Mouse (Mus musculus): ENCODE measurements around the gene Olfr794.

Olfr794 gene

DNA sequence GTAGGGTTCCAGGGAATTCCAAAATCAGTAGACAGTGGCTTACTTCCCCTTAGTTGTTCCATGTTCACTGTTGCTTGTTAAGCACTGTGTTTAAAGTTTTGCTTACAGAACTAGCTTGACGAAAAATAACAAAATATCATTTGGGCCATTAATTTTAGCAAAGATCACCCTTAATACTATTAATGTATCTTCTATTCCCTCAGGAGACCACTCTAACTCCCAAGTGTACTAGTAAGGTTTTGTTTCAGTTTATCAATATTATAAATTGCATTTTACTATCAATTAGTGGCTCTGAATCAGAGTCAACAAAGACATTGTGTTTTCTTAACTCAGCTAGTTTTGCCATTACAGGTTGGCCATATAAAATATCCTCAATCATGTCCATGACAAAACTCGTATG, at the start of gene Olfr794:
Gene Olfr794, plus strand, starts transcription at position 301 of the 400 bp plus-strand sequence.
- DNase-seq (ENCODE audit: low read depth in 1 of 2, low spot score in 2 of 2), result no peak

DNA sequence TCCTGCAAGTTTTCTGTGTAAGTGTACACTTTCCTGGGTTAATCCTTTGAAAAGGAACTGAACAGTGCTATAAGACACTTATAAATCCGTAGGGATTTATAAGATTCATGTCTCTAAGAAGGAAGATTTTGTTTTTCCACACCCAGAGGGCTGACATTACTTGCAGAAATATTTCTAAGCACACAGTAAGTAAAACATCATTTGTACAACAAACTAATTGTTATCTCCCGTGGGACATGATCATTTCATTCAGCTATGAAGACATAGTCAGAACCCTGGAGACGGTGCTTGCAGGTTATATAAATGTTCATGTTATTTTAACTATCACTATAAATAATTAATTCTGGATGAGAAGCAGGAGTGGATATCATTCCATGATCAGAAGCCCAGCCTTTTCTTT, 46.0 kb upstream of the Olfr794 start, which contains the start of gene Olfr791:
Gene Olfr791, plus strand, starts transcription at position 301 of the 400 bp plus-strand sequence.
- no peak for DNase-seq (ENCODE audit: low read depth in 1 of 2, low spot score in 2 of 2)

DNA sequence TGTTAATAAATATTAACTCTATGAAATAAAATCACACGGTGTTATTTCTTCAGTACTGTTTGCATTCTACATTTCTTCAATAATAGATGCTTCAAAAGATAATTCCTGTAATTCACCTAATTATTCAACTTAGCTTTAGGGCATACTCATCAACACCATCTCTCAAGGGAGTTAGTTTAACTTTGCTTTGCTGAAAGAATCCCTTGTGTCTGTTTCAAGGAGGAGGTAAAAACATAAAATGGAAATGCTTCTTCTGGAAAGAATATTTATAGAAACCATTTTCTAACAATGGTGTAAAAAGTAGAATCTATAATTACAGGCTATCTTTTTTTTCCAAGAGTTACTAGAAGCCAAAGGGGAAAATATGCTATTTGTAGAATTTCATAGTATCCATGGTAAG, 28.6 kb upstream of the Olfr794 start, which contains the start of gene Olfr792:
Gene Olfr792, plus strand, starts transcription at position 301 of the 400 bp plus-strand sequence.
- no peak for DNase-seq (ENCODE audit: low read depth in 1 of 2, low spot score in 2 of 2)

DNA sequence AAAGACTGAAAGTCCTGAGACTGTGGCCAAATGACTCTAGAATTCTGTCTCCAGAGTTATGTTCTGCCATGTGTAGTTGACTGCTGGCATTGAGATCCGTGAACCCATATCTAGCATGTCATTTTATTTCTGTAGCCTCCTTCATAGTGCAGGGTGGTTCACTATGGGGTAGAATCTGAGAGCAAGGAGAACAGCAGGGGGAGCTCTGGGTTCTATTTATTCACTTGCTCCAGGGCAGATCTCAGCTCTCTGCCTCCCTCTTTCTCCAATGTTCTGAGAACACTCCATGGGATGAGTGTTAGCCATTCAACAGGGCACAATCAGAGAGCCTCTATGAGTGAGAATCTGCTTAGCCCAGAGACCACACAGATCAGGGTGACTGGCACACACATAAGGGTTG, 18.1 kb upstream of the Olfr794 start:
- DNase-seq (ENCODE audit: low read depth in 1 of 2, low spot score in 2 of 2), result no peak

DNA sequence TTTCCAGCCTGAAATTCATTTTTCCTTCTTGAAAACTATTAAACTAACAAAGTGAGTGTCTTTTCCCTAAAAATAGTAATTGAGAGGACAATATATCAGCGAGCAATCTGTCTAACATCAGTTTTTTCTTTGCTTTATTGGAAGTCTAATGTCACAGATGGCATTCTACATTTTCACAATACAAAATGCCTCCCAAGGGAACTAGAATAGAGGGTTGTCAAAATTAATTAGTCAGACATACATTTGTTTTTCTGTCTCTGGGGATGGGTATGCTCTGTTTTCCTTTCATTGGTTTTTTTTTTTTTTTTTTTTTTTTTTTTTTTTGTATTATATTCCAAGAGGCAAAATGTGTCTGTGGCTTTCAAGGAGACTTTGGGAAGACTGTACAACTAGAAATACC, 9.6 kb downstream of the Olfr794 start:
- no peak for DNase-seq (ENCODE audit: low read depth in 1 of 2, low spot score in 2 of 2)

DNA sequence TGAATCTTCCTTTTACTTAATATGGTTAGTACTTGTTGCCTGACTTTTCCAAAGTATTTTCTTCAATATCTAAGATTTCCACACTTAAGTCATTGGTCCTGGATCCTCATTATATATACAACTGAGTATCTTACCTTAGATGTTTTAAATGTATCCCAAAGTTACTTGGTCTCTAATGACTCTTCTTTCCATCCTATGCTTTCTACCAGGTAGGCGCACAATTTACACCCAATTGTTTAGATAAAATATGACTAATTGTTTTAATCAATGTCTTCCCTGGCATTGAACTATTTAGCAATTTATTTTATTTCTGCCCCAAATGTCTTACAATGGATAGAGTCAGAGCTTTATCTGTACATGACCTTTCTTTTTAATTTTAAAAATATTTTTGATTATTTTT, 45.0 kb downstream of the Olfr794 start, which contains the start of gene Olfr796:
Gene Olfr796, minus strand, starts transcription at position 101 of the 400 bp plus-strand sequence.
- DNase-seq (ENCODE audit: low read depth in 1 of 2, low spot score in 2 of 2), result no peak

DNA sequence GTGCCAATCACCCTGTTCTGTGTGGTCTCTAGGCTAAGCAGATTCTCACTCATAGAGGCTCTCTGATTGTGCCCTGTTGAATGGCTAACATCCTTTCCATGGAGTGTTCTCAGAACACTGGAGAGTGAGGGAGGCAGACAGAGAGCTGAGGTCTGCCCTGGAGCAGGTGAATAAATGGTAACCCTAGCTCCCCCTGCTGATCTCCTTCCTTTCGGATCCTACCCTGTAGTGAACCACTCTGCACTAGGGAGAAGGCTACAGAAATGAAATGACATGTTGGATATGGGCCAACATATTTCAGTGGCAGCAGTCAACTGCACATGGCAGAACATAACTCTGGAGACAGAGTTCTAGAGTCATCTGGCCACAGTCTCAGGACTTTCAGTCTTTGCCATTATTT, 54.3 kb downstream of the Olfr794 start:
- DNase-seq (ENCODE audit: low read depth in 1 of 2, low spot score in 2 of 2), result no peak
